Comparison of ENCODE assay signal across 27 mouse cellular contexts in genomic region chr1:73684166-73684565, GRCm38 (mm10).
DNase-seq lines count a peak whose midpoint lies in the region; ATAC-seq and TF ChIP-seq lines count a peak whose summit lies in the region.
"Had no signal": no experiment of that assay in that cellular context is flagged by ENCODE, and none has a peak within 500 bp of the region (broad histone marks: within the 10 kb centered on the region; RNA-seq: fewer than 3 reads in every experiment).

No protein-coding gene starts in this region.

- ATAC-seq in lung, embryonic 14.5 days (ENCODE audit: insufficient read depth): no peak
- peak; percentile 16; the same call in 1 of the 2 replicates for ATAC-seq in intestine, embryonic 16.5 days
- ATAC-seq: forebrain, postnatal 0 days; midbrain, embryonic 15.5 days had no signal

- no peaks in the 10 kb centered on the region for H3K9me3 ChIP-seq in lung, embryonic 14.5 days (ENCODE audit: low read depth, low read length)
- H3K9me3 ChIP-seq in intestine, embryonic 16.5 days (ENCODE audit: control insufficient read depth, low read length): no peaks in the 10 kb centered on the region
- H3K9me3 ChIP-seq: embryonic facial prominence, embryonic 10.5 days; embryonic facial prominence, embryonic 15.5 days; forebrain, embryonic 12.5 days; G1E; midbrain, embryonic 15.5 days; neural tube, embryonic 15.5 days had no signal

- no peak overlapping the region for H3K4me3 ChIP-seq in kidney, adult 2 months (ENCODE audit: insufficient read depth, low read depth, low read length)
- no peak overlapping the region for H3K4me3 ChIP-seq in lung, embryonic 14.5 days (ENCODE audit: low read depth, low read length)
- no peak overlapping the region for H3K4me3 ChIP-seq in intestine, embryonic 16.5 days (ENCODE audit: low read length)
- H3K4me3 ChIP-seq: embryonic facial prominence, embryonic 10.5 days; embryonic facial prominence, embryonic 15.5 days; forebrain, embryonic 12.5 days; heart, adult 2 months; heart, embryonic 13.5 days; midbrain, embryonic 15.5 days; neural tube, embryonic 15.5 days had no signal

- TF ChIP-seq CTCF in kidney, adult 2 months (conservative IDR thresholded peaks at IDR 0.05; ENCODE audit: insufficient read depth, insufficient read length, low read depth, low read length): no peak
- TF ChIP-seq CTCF in lung, embryonic 14.5 days (IDR thresholded peaks at IDR 0.05; ENCODE audit: low read depth): no peak

- H3K4me2 ChIP-seq in lung, embryonic 14.5 days: no peak overlapping the region
- no peak overlapping the region for H3K4me2 ChIP-seq in intestine, embryonic 16.5 days (ENCODE audit: low read depth, low read length)
- H3K4me2 ChIP-seq: embryonic facial prominence, embryonic 15.5 days; forebrain, embryonic 12.5 days; heart, embryonic 13.5 days; hindbrain, embryonic 14.5 days; liver, embryonic 11.5 days; midbrain, embryonic 15.5 days; neural tube, embryonic 15.5 days had no signal

- H3K27me3 ChIP-seq in kidney, adult 2 months (replicated peaks; ENCODE audit: control insufficient read depth, insufficient read depth, low read length): no peaks in the 10 kb centered on the region
- no peaks in the 10 kb centered on the region for H3K27me3 ChIP-seq in lung, embryonic 14.5 days (ENCODE audit: insufficient read depth, low read length)
- no peaks in the 10 kb centered on the region for H3K27me3 ChIP-seq in intestine, embryonic 16.5 days (replicated peaks; ENCODE audit: control insufficient read depth, insufficient read depth, low read length)
- H3K27me3 ChIP-seq: embryonic facial prominence, embryonic 15.5 days; forebrain, embryonic 12.5 days; heart, embryonic 13.5 days; midbrain, embryonic 15.5 days; neural tube, embryonic 15.5 days had no signal

- H3K27ac ChIP-seq in kidney, adult 2 months (ENCODE audit: insufficient read depth, low read depth, low read length): peak overlapping the region; percentile 36; the same call in 1 of the 2 replicates
- peak overlapping the region; percentile 69; the same call in 1 of the 2 replicates for H3K27ac ChIP-seq in lung, embryonic 14.5 days (ENCODE audit: low read depth)
- 0 out of 2 replicates have a peak overlapping the region, but pooled peaks have one; percentile 14 for H3K27ac ChIP-seq in intestine, embryonic 16.5 days (ENCODE audit: low read length)
- H3K27ac ChIP-seq: embryonic facial prominence, embryonic 10.5 days; embryonic facial prominence, embryonic 15.5 days; forebrain, embryonic 12.5 days; heart, adult 2 months; heart, embryonic 13.5 days; hindbrain, embryonic 14.5 days; kidney, postnatal 0 days; macrophage; midbrain, embryonic 15.5 days; neural tube, embryonic 15.5 days had no signal

- H3K4me1 ChIP-seq in kidney, adult 2 months (ENCODE audit: control insufficient read depth, insufficient read depth, low read length): peaks cover 18% of the 10 kb centered on the region; the same call in 1 of the 2 replicates
- peaks cover 9% of the 10 kb centered on the region; the same call in 1 of the 2 replicates for H3K4me1 ChIP-seq in lung, embryonic 14.5 days (ENCODE audit: insufficient read depth)
- H3K4me1 ChIP-seq in intestine, embryonic 16.5 days (ENCODE audit: control insufficient read depth, insufficient read depth, low read length): peaks cover 8% of the 10 kb centered on the region; the same call in 1 of the 2 replicates
- H3K4me1 ChIP-seq: embryonic facial prominence, embryonic 15.5 days; forebrain, embryonic 12.5 days; midbrain, embryonic 15.5 days; neural tube, embryonic 15.5 days had no signal

- no peak for TF ChIP-seq POLR2A in kidney, adult 2 months (IDR thresholded peaks at IDR 0.05; ENCODE audit: low read depth, low read length)

- no peak overlapping the region for H3K9ac ChIP-seq in lung, embryonic 14.5 days
- H3K9ac ChIP-seq in intestine, embryonic 16.5 days (ENCODE audit: low read depth, low read length): no peak overlapping the region
- H3K9ac ChIP-seq: embryonic facial prominence, embryonic 15.5 days; forebrain, embryonic 12.5 days; forebrain, postnatal 0 days; heart, embryonic 13.5 days; hindbrain, embryonic 14.5 days; midbrain, embryonic 15.5 days; neural tube, embryonic 15.5 days had no signal

- no peaks in the 10 kb centered on the region for H3K36me3 ChIP-seq in kidney, adult 2 months (ENCODE audit: control insufficient read depth, insufficient read depth, low read length)
- no peaks in the 10 kb centered on the region for H3K36me3 ChIP-seq in lung, embryonic 14.5 days (ENCODE audit: insufficient read depth)
- H3K36me3 ChIP-seq in intestine, embryonic 16.5 days (ENCODE audit: control insufficient read depth, insufficient read depth, low read length): no peaks in the 10 kb centered on the region
- H3K36me3 ChIP-seq: embryonic facial prominence, embryonic 10.5 days; embryonic facial prominence, embryonic 15.5 days; forebrain, embryonic 12.5 days; G1E; heart, embryonic 13.5 days; midbrain, embryonic 15.5 days; neural tube, embryonic 15.5 days had no signal

- 93% methylated on average over 5 of the region's 5 CpGs for WGBS in kidney, adult 2 months
- WGBS in lung, embryonic 14.5 days: 62% methylated on average over 5 of the region's 5 CpGs
- 63% methylated on average over 5 of the region's 5 CpGs for WGBS in intestine, embryonic 16.5 days

- DNase-seq in kidney, adult 2 months: no peak
- DNase-seq in kidney, adult 9 months: no peak
- DNase-seq in lung, embryonic 14.5 days: no peak
- no peak for DNase-seq in lung, postnatal 14 days
- DNase-seq in yolk sac, embryonic 10.5 days (ENCODE audit: low spot score): peak; percentile 44
- no peak for DNase-seq in right cerebral cortex, postnatal 25 days
- DNase-seq: adrenal gland, adult 8-10 months; cerebellum, adult 8-10 months; cerebellum, postnatal 25 days; forebrain, postnatal 0 days; heart, adult 2 months; heart, postnatal 10 days; layer of hippocampus, adult 9-11 months; lung, adult 18-20 months; spleen, adult 18-20 months had no signal

Comparison
In these comparisons a context has a peak if more than half of its experiments do, and no peak if none do; other contexts are left out.
1. H3K27ac ChIP-seq: peak in every context shown above with its lines; median percentile 69 in lung, embryonic 14.5 days; 36 in kidney, adult 2 months; 14 in intestine, embryonic 16.5 days.